Mouse (Mus musculus) ES-Bruce4 (cell line): Measurements from ENCODE around the gene Mroh3. TPM values are rescaled to one million over a fixed set of nuclear protein-coding genes. Genes with fewer than 3 reads are reported as not detected.

Source experiments
- H3K27ac ChIP-seq: 2 replicates; pipeline ENCODE4 v1.5.1; 2012; ENCODE audit warnings: low read length, inconsistent platforms; ENCODE audit not compliant: insufficient read depth
- H3K27me3 ChIP-seq: 2 replicates; pipeline ENCODE4 v1.6.1; 2012; ENCODE audit warnings: mild to moderate bottlenecking, low read length, inconsistent platforms; ENCODE audit not compliant: control insufficient read depth, poor library complexity, insufficient read depth, severe bottlenecking
- H3K36me3 ChIP-seq: 2 replicates; pipeline ENCODE4 v1.6.1; 2012; ENCODE audit warnings: inconsistent platforms, mild to moderate bottlenecking, low read length, moderate library complexity; ENCODE audit not compliant: control insufficient read depth, poor library complexity, insufficient read depth, severe bottlenecking
- H3K4me1 ChIP-seq: one replicate; pipeline ENCODE4 v1.8.1; 2011; ENCODE audit warnings: low read length; ENCODE audit not compliant: control insufficient read depth, insufficient read depth
- H3K4me3 ChIP-seq: 2 replicates; pipeline ENCODE4 v1.5.1; 2011; ENCODE audit warnings: low read depth, mild to moderate bottlenecking, low read length
- H3K9ac ChIP-seq: 2 replicates; pipeline ENCODE4 v1.6.1; 2012; ENCODE audit warnings: low read depth, mild to moderate bottlenecking, inconsistent platforms; ENCODE audit not compliant: poor library complexity, severe bottlenecking
- H3K9me3 ChIP-seq: replicated peaks from 2 replicates; pipeline ENCODE4 v1.6.1; 2012; ENCODE audit warnings: mild to moderate bottlenecking, low read length, inconsistent platforms; ENCODE audit not compliant: control insufficient read depth, poor library complexity, insufficient read depth, severe bottlenecking
- CTCF ChIP-seq: IDR thresholded peaks from one replicate; pipeline ENCODE4 v1.8.1; 2011; ENCODE audit warnings: low read depth, low read length
- EP300 ChIP-seq: IDR thresholded peaks from 2 replicates; pipeline ENCODE4 v1.6.1; 2011; ENCODE audit warnings: low read depth, low read length; ENCODE audit not compliant: insufficient read depth
- POLR2A ChIP-seq: IDR thresholded peaks from one replicate; pipeline ENCODE4 v1.8.1; 2011; ENCODE audit warnings: low read length; ENCODE audit not compliant: insufficient read depth
- polyA plus RNA-seq: library from polyadenylated mRNA; stranded (reverse); fragments of >200 nt; gene quantifications from 2 replicates; pipeline ENCODE4 v1.2.4, GENCODE M21; 2011; ENCODE audit warnings: low read depth; ENCODE audit not compliant: missing spikeins, insufficient read depth, insufficient read length

Gene Mroh3
- polyA plus RNA-seq, 1 experiment: 1.3 TPM

GRCm38 (mm10) chr1:136255174-136255573 lies 42.5 kb upstream of the Mroh3 start:
- Histone ChIP-seq H3K27me3 (peaks cover 7% of the 10 kb centered on the region; the same call in 1 of the 2 replicates), H3K9me3 (no peaks in the 10 kb centered on the region), H3K9ac (no peak overlapping the region), H3K4me3 (no peak overlapping the region), H3K27ac (no peak overlapping the region), H3K36me3 (no peaks in the 10 kb centered on the region), H3K4me1 (no peaks in the 10 kb centered on the region)
- TF ChIP-seq EP300 (no peak), CTCF (no peak), POLR2A (no peak)

DNA sequence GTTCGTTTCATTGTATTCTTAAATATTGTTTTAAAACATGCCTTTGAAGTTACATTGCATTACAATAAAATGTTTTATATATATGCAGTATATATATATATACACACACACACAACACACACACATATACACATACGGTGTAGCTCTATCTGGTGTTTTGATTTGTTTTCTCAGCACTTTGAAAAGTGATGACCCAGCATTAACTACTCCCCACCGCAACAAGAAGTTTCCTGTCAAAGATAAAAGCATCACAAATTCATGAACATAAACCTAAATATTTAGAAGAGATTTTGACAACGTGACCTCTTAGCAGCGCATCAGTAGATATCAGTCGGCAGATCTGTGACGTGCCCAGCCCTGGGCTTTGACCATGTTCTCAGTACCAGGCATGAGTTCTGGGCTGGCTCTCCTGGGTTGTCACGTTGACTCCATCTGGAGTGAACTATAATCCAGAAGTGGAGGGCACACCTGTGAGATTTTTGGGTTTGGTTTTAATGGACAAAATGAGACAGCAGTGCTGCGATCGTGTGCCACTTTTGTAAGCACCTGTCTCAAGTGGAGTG lies 42.0 kb upstream of the Mroh3 start:
- H3K36me3 ChIP-seq: no peaks in the 10 kb centered on the region
- no peak for TF ChIP-seq POLR2A
- TF ChIP-seq EP300: no peak
- no peak for TF ChIP-seq CTCF
- H3K4me1 ChIP-seq: no peaks in the 10 kb centered on the region
- peaks cover 7% of the 10 kb centered on the region; the same call in 1 of the 2 replicates for H3K27me3 ChIP-seq
- no peak overlapping the region for H3K4me3 ChIP-seq
- H3K27ac ChIP-seq: no peak overlapping the region
- no peaks in the 10 kb centered on the region for H3K9me3 ChIP-seq
- no peak overlapping the region for H3K9ac ChIP-seq

DNA sequence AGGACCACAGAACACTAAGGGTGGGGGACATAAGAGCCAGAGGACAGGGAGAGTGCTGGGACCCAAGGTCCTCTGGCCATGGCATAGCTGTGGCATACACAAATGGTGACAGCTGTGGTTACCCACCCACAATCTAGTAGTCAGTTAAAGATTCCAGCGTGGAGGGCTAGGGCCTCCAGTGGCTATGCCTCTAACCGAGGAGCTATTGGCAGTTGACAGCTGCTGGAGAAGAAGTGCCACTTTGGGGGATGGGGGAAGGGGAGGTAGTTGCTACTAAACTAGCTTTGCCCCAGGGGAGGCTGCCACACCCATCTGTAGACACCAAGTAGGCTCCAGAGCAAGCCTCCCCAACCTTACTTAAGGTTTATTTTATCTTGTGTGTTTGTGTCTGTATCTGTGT lies 40.8 kb upstream of the Mroh3 start:
- H3K36me3 ChIP-seq: no peaks in the 10 kb centered on the region
- TF ChIP-seq EP300 (no peak), CTCF (no peak), POLR2A (no peak)
- no peak overlapping the region for H3K4me3 ChIP-seq
- no peak overlapping the region for H3K27ac ChIP-seq
- no peaks in the 10 kb centered on the region for H3K4me1 ChIP-seq
- no peak overlapping the region for H3K9ac ChIP-seq
- no peaks in the 10 kb centered on the region for H3K9me3 ChIP-seq
- no peaks in the 10 kb centered on the region for H3K27me3 ChIP-seq

DNA sequence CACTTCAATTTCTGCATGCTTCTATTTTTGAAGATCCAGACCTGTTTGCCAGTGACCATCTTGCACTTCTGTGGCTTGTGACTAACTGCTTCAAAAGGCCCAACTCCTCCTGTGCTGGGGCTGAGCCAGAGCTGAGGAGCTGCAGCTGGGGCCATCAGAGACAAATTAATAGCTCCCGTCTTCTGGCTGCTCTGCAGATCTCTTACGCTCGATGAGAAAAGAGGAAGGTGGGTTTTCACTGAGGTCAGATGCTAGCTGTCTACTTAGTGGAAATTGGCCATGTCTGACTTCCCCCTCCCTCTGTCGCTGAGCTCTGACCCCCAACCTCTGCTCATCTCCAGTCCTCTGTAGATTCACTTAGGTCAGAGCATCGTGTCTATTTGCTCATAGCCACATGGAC lies 37.0 kb upstream of the Mroh3 start:
- H3K36me3 ChIP-seq: no peaks in the 10 kb centered on the region
- no peak overlapping the region for H3K4me3 ChIP-seq
- H3K9ac ChIP-seq: no peak overlapping the region
- H3K27ac ChIP-seq: no peak overlapping the region
- TF ChIP-seq POLR2A (no peak), CTCF (no peak), EP300 (no peak)
- H3K9me3 ChIP-seq: no peaks in the 10 kb centered on the region
- H3K27me3 ChIP-seq: no peaks in the 10 kb centered on the region
- no peaks in the 10 kb centered on the region for H3K4me1 ChIP-seq

DNA sequence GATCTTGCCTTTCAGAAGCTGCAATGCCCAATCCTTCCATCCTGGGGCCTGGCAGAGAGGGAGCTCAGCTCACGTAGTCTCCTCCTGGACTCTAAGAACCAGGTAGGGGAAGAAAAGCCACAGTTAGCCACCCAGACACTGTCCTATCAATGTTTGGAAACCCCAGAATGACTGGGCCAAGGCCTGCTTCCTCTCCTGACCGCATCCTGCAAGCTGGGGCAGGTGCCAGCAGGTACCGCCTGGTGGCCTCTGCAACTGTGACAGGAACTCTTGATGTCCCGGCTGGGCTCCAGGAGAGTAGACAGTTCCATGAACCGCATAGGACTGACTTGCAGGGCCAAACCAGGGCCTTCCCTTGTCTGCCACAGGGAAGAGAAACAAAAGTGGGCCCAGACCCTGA lies 34.8 kb upstream of the Mroh3 start:
- no peak overlapping the region for H3K9ac ChIP-seq
- H3K4me1 ChIP-seq: no peaks in the 10 kb centered on the region
- H3K9me3 ChIP-seq: no peaks in the 10 kb centered on the region
- no peak overlapping the region for H3K4me3 ChIP-seq
- no peak overlapping the region for H3K27ac ChIP-seq
- H3K27me3 ChIP-seq: no peaks in the 10 kb centered on the region
- TF ChIP-seq EP300 (no peak), CTCF (no peak)
- H3K36me3 ChIP-seq: no peaks in the 10 kb centered on the region

- Histone ChIP-seq H3K4me3 (no peak overlapping the region), H3K27ac (no peak overlapping the region), H3K27me3 (no peaks in the 10 kb centered on the region), H3K36me3 (no peaks in the 10 kb centered on the region), H3K9ac (no peak overlapping the region), H3K4me1 (no peaks in the 10 kb centered on the region), H3K9me3 (no peaks in the 10 kb centered on the region)
- TF ChIP-seq CTCF: no peak
Observed at GRCm38 (mm10) chr1:136244469-136244868, 31.8 kb upstream of the Mroh3 start.
